In the genomic region with DNA sequence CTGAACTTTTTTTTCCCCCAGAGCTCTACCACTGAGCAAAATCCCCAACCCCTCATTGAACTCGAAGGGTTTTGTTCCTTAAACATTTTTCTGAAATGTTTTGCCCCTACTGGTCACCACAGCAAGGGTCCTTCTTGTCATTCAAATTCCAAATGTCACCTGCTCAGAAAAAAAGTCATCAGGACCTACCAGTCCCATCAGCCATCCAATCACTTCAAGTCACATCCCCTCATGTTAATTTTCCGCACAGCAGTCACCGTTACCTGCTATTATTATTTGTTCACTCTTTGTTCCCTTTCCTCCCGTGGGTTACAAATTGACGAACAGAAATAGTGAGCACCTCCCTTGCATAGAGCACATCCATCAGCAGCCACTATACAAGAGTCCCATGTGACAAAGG, we compare ENCODE assay signal across 8 mouse cellular contexts. TPM values are rescaled to one million over a fixed set of nuclear protein-coding genes. Genes with fewer than 3 reads are reported as not detected.
DNase-seq lines count a peak whose midpoint lies in the region; ATAC-seq and TF ChIP-seq lines count a peak whose summit lies in the region.

No protein-coding gene starts in this region.

- no peak for DNase-seq in kidney, adult 2 months
- DNase-seq in kidney, postnatal 4 days: no peak
- DNase-seq in embryonic facial prominence, embryonic 11.5 days (ENCODE audit: low spot score): no peak
- no peak for DNase-seq in gastrocnemius, postnatal 36 days
- no peak for DNase-seq in layer of hippocampus, adult 11-12 months (ENCODE audit: low spot score)
- DNase-seq in thymus, postnatal 36 days: no peak

- peaks cover 24% of the 10 kb centered on the region for H3K4me1 ChIP-seq in kidney, adult 2 months (ENCODE audit: control insufficient read depth, insufficient read depth, low read length)
- H3K4me1 ChIP-seq in embryonic facial prominence, embryonic 11.5 days (ENCODE audit: control insufficient read depth, insufficient read depth, low read length): peaks cover 6% of the 10 kb centered on the region; the same call in 1 of the 2 replicates
- peaks cover 15% of the 10 kb centered on the region for H3K4me1 ChIP-seq in intestine, embryonic 15.5 days (replicated peaks)

- H3K9ac ChIP-seq in embryonic facial prominence, embryonic 11.5 days (replicated peaks; ENCODE audit: low read length): no peak overlapping the region
- no peak overlapping the region for H3K9ac ChIP-seq in intestine, embryonic 15.5 days

- H3K36me3 ChIP-seq in kidney, adult 2 months (ENCODE audit: control insufficient read depth, insufficient read depth, low read length): no peaks in the 10 kb centered on the region
- H3K36me3 ChIP-seq in embryonic facial prominence, embryonic 11.5 days (replicated peaks; ENCODE audit: control insufficient read depth, insufficient read depth, low read depth, low read length): no peaks in the 10 kb centered on the region
- H3K36me3 ChIP-seq in intestine, embryonic 15.5 days: no peaks in the 10 kb centered on the region
- no peaks in the 10 kb centered on the region for H3K36me3 ChIP-seq in myocyte (ENCODE audit: control insufficient read depth, insufficient read depth)

- H3ac ChIP-seq in myocyte (ENCODE audit: control insufficient read depth, insufficient read length): no peak overlapping the region

- intact Hi-C loops in gastrocnemius, postnatal 36 days (cut with DNase I): no loop called here

- H3K79me2 ChIP-seq in myocyte (ENCODE audit: control insufficient read depth, insufficient read depth): no peaks in the 10 kb centered on the region

- no peak for TF ChIP-seq POLR2A in kidney, adult 2 months (IDR thresholded peaks at IDR 0.05; ENCODE audit: low read depth, low read length)
- no peak for TF ChIP-seq POLR2A in myocyte (IDR thresholded peaks at IDR 0.05; ENCODE audit: insufficient read length, low read depth)

- no peak for ATAC-seq in embryonic facial prominence, embryonic 11.5 days (replicated peaks; ENCODE audit: insufficient number of reproducible peaks, low FRiP score, low TSS enrichment, low read depth)
- no peak for ATAC-seq in intestine, embryonic 15.5 days

- no peak for TF ChIP-seq CTCF in kidney, adult 2 months (conservative IDR thresholded peaks at IDR 0.05; ENCODE audit: insufficient read depth, insufficient read length, low read depth, low read length)

- no peaks in the 10 kb centered on the region for H3K27me3 ChIP-seq in kidney, adult 2 months (replicated peaks; ENCODE audit: control insufficient read depth, insufficient read depth, low read length)
- peaks cover 5% of the 10 kb centered on the region; the same call in 1 of the 2 replicates for H3K27me3 ChIP-seq in embryonic facial prominence, embryonic 11.5 days (ENCODE audit: control insufficient read depth, insufficient read depth, low read length)
- H3K27me3 ChIP-seq in intestine, embryonic 15.5 days (replicated peaks): peaks cover 3% of the 10 kb centered on the region; the same call in 1 of the 2 replicates
- H3K27me3 ChIP-seq in myocyte (ENCODE audit: control insufficient read depth, insufficient read depth, insufficient read length): peaks cover 21% of the 10 kb centered on the region

- WGBS in kidney, adult 2 months: 7% methylated on average over 5 of the region's 5 CpGs
- WGBS in embryonic facial prominence, embryonic 11.5 days: 14% methylated on average over 5 of the region's 5 CpGs
- 26% methylated on average over 5 of the region's 5 CpGs for WGBS in intestine, embryonic 15.5 days

- H3K4me2 ChIP-seq in embryonic facial prominence, embryonic 11.5 days (ENCODE audit: low read depth, low read length): peak overlapping the region; percentile 99
- H3K4me2 ChIP-seq in intestine, embryonic 15.5 days (replicated peaks): peak overlapping the region; percentile 96
- H3K4me2 ChIP-seq in myocyte (ENCODE audit: low read depth): peak overlapping the region; percentile 75

- no peaks in the 10 kb centered on the region for H3K9me3 ChIP-seq in embryonic facial prominence, embryonic 11.5 days (replicated peaks; ENCODE audit: control insufficient read depth, low read length)
- H3K9me3 ChIP-seq in intestine, embryonic 15.5 days: no peaks in the 10 kb centered on the region

- no peak overlapping the region for H3K4me3 ChIP-seq in kidney, adult 2 months (ENCODE audit: insufficient read depth, low read depth, low read length)
- H3K4me3 ChIP-seq in embryonic facial prominence, embryonic 11.5 days (ENCODE audit: low read depth, low read length): peak overlapping the region; percentile 74
- H3K4me3 ChIP-seq in intestine, embryonic 15.5 days (replicated peaks): peak overlapping the region; percentile 68
- no peak overlapping the region for H3K4me3 ChIP-seq in myocyte

- peak overlapping the region; percentile 85 for H3K27ac ChIP-seq in kidney, adult 2 months (ENCODE audit: insufficient read depth, low read depth, low read length)
- H3K27ac ChIP-seq in embryonic facial prominence, embryonic 11.5 days (replicated peaks; ENCODE audit: low read depth, low read length): no peak overlapping the region
- no peak overlapping the region for H3K27ac ChIP-seq in intestine, embryonic 15.5 days

TF ChIP-seq in myocyte, 11 proteins besides CTCF, POLR2A, EP300 and RAD21:
- TF ChIP-seq MAX (IDR thresholded peaks at IDR 0.05; ENCODE audit: low read depth) (no peak), E2F4 (IDR thresholded peaks at IDR 0.05; ENCODE audit: insufficient read depth) (no peak), MYOG (IDR thresholded peaks at IDR 0.05; ENCODE audit: control insufficient read depth in 1 of 3, insufficient read depth in 1 of 3, insufficient read length in 2 of 3, low read depth in 2 of 3) (no peak), CEBPB (IDR thresholded peaks at IDR 0.05; ENCODE audit: insufficient read depth, poor library complexity, severe bottlenecking) (no peak), TCF12 (IDR thresholded peaks at IDR 0.05; ENCODE audit: insufficient read depth, poor library complexity, severe bottlenecking) (no peak), TCF3 (IDR thresholded peaks at IDR 0.05; ENCODE audit: insufficient read length, low read depth) (no peak), REST (IDR thresholded peaks at IDR 0.05; ENCODE audit: insufficient read depth, insufficient read length) (no peak), POLR2AphosphoS2 (IDR thresholded peaks at IDR 0.05; ENCODE audit: insufficient read length, low read depth) (no peak), MYOD1 (IDR thresholded peaks at IDR 0.05; ENCODE audit: control insufficient read depth in 1 of 3, insufficient read length in 2 of 3, low read depth in 2 of 3) (no peak), USF1 (IDR thresholded peaks at IDR 0.05; ENCODE audit: low read depth) (no peak), SRF (IDR thresholded peaks at IDR 0.05; ENCODE audit: control insufficient read depth, insufficient read length, low read depth) (no peak)

RNA-seq across cellular contexts. Expression of gene Plekha7, which starts 1.6 kb away (rescaled TPM):
- polyA plus RNA-seq in kidney, adult 2 months (2012; rRNA removed): 29.5 and 33.6 TPM in 2 replicates
- polyA plus RNA-seq in embryonic facial prominence, embryonic 11.5 days (2014; fragmentation: Nextera tagmentation; extraction: Ambion mirVana): 3.6 and 5.8 TPM in 2 replicates
- polyA plus RNA-seq in intestine, embryonic 15.5 days (2015; fragmentation: Nextera tagmentation; extraction: Ambion mirVana): 21.1 and 21.4 TPM in 2 replicates
- polyA plus RNA-seq in myocyte (2012; fragmentation: generic; extraction: Trizol): 2.6 TPM
- 1 to 10 TPM in 1 of 2 experiments, under 1 TPM in 1; 0.69 to 1.6 TPM for total RNA-seq in gastrocnemius, postnatal 36 days (2021)

RNA-seq across cellular contexts. Expression of gene Rps13, which starts 27.4 kb away (rescaled TPM):
- 145 and 243 TPM in 2 replicates for polyA plus RNA-seq in kidney, adult 2 months (2012; rRNA removed)
- polyA plus RNA-seq in embryonic facial prominence, embryonic 11.5 days (2014; fragmentation: Nextera tagmentation; extraction: Ambion mirVana): 785 and 880 TPM in 2 replicates
- 829 and 865 TPM in 2 replicates for polyA plus RNA-seq in intestine, embryonic 15.5 days (2015; fragmentation: Nextera tagmentation; extraction: Ambion mirVana)
- 1,874 TPM for polyA plus RNA-seq in myocyte (2012; fragmentation: generic; extraction: Trizol)
- total RNA-seq in gastrocnemius, postnatal 36 days (2021): 100 to 1,000 TPM; 207 to 275 TPM

Comparison
In these comparisons a context has a peak if more than half of its experiments do, and no peak if none do; other contexts are left out.
1. H3K4me3 ChIP-seq: peak in embryonic facial prominence, embryonic 11.5 days (single experiment) and intestine, embryonic 15.5 days (single experiment); none in kidney, adult 2 months (single experiment) and myocyte (single experiment).
2. Peak in every context shown above with its lines, with median percentiles within 50 percentile points of each other: H3K4me2 ChIP-seq.